Mouse (Mus musculus) bone marrow macrophage, adult 2 months (primary cell): ENCODE data around the gene Syce2.
A peak's percentile ranks its signal among the peaks of the same experiment; 100 is the strongest.

Experiments used
- CTCF ChIP-seq: IDR thresholded peaks from 2 replicates; pipeline ENCODE4 v1.5.1; 2012; ENCODE audit warnings: low read depth, mild to moderate bottlenecking, low read length, moderate library complexity
- POLR2A ChIP-seq: IDR thresholded peaks from 2 replicates; pipeline ENCODE4 v1.6.1; 2012; ENCODE audit warnings: mild to moderate bottlenecking, low read depth, low read length, borderline replicate concordance

GRCm38 (mm10) chr8:84908421-84909161 lies 36.7 kb downstream of the Syce2 start, which contains the start of gene Dnase2a:
- TF ChIP-seq POLR2A (peak; percentile 87; the same call in 1 of the 2 replicates), CTCF (no peak)
